Mouse (Mus musculus) C2C12 (cell line): ENCODE results near the gene Angptl1.

Experiments used
- CTCF ChIP-seq: IDR thresholded peaks from one replicate; pipeline ENCODE4 v1.5.1; 2011; ENCODE audit not compliant: control insufficient read depth, insufficient read depth, insufficient read length
- MAX ChIP-seq: IDR thresholded peaks from one replicate; pipeline ENCODE4 v1.6.1; 2011; ENCODE audit warnings: mild to moderate bottlenecking, control low read depth
- MYOG ChIP-seq: IDR thresholded peaks from one replicate; pipeline ENCODE4 v1.6.1; 2011; ENCODE audit not compliant: control insufficient read depth, insufficient read length; ENCODE audit errors: extremely low read depth
- USF1 ChIP-seq: IDR thresholded peaks from one replicate; pipeline ENCODE4 v1.6.1; 2011; ENCODE audit warnings: low read depth, mild to moderate bottlenecking, control low read depth, moderate library complexity

DNA sequence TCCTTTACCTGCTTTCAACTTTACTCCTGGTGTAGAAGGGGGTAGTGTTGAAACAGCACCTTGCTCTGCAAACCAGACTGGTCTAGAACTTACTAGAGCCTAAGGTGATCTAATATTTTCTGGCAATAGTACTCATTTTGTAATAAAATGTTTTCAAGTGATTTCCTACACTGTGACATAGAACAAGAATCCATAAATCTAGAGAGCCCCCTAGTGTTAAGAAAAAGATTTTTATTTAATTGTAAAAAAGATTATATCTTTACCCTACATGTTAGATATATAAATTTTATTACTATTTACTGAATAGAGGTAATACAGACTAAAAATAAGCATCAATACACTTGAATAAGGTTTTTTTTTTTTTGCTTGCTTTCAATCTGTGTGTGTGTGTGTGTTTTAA, 71.5 kb downstream of the Angptl1 start:
- TF ChIP-seq CTCF (no peak), MAX (no peak), USF1 (no peak), MYOG (no peak)
